Mouse (Mus musculus) right cerebral cortex, postnatal 10 days (tissue): ENCODE data around the gene Ccdc33.

Experiments
- DNase-seq, 2 experiments: peaks; one replicate each; pipeline ENCODE4 v3.0.0; 2021; ENCODE audit warnings: low spot score in 2 of 2

Ccdc33 gene

DNA sequence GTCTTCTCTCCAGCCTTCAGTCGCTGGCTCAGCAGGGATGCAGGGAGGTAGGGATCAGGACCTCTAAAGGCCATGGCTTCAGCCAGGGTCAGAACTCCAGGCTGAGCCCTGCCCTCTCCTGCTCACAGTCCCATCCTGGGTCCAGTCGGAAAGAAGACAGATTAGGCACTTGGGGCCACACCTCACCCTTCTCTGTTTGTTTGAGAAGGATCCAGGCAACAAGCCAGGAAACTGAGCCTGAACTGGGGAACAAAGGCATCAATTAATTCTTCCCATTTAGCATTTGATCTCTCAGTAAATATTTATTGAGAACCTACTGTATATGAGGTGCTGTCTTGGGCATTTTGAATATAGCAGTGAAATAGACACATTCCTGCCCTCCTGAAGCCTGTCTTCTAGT, at the start of gene Ccdc33:
Ccdc33 (minus strand) TSS at position 153 of the 400 bp plus-strand sequence.
- DNase-seq, result no peak

DNA sequence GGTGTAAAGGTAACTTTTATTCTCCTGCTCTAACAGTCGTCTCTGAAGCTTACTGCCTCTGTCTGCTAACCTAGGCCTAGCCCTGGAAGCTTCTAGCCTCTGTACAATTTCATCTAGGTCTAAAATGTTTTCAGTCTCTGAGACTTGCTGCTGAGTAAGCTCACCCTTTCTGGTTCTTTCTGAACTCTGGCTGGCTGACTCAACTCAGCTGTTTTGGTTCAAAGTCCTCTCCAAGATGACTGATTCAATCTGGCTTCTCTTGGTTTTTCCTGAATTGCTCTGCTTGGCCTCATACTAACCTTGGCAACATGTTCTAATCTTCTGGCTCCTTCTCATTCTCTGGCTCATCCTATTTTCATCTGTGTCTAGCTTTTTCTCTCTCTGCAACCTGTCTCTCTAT, 47.2 kb upstream of the Ccdc33 start:
- no peak for DNase-seq

DNA sequence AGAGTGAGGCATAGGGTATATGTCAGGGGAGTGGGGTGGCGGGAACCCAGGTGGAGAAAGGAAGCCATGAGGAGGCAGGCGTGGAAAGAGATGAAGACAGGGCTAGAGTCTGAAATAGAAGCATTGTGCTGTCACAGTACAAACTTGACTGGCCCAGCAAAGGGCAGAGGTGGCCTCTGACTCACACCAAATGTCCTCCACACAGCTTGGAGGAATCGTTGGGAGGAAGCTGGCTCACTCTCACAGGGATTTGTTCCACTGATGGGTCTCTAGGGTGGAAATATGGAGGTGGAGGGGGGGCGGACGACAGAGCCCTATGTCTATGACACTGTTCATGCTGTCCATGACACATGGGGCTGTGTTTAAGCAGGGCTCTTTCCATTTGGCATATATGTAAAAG, 44.5 kb upstream of the Ccdc33 start:
- DNase-seq, result no peak

DNA sequence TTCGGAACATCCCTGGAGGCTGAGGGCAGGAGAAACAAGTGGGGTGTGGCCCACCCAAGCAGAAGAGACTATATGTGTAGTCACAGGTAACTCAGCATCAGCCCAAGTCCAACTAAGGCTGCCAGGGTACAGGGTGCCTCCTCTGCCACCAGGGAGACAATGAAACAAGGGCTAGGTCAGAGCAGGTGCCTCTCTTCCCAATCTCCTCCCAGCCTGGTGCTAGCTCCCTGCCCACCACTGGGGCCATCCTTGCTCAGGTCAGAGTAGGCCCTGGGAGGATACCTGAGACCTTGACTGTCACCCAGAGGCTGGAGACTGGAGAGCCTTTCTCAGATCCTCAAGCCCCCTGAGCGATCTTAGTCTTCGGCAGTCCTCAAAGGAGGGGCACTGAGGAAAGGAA, 43.5 kb upstream of the Ccdc33 start:
- no peak for DNase-seq

DNA sequence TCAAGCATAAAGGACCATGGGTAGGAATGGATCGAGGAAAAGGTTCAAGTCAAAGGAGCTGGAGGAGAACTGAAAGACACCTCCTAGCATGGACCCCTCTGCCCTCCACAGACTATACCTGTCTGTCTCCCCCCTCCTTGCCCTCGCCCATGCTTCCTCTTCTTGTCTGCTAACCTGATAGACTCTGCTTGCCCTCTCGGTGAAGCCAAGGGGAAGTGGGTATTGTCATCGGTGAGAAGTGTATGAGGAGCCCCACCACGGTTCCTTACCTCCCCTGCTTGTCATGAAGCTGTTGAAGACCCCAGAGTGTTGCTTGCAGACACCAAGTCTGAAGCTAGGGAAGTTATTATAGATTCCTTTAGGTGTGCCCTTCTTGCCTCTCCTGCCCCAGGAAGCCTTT, 41.7 kb upstream of the Ccdc33 start:
- no peak for DNase-seq

DNA sequence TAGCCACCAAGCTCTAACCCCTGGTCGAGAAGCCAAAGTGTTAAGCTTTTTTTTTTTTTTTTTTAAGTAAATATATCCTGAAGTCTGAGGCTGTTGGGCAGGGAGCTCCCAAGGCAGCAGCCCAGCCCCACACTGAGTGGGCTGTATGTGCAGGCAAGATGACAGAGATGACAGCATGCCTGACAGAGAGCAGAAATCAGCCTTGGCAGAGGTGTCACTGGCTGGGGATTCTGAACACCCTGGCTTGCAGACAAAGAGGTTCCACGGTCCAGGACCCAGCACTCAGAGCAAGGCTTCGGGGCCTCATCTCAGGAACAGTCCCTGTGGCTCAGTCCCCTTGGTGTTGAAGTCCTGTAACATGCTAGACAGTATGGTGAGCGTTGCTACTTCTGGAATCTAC, 41.2 kb upstream of the Ccdc33 start:
- peak; percentile 45 to 58 for DNase-seq

DNA sequence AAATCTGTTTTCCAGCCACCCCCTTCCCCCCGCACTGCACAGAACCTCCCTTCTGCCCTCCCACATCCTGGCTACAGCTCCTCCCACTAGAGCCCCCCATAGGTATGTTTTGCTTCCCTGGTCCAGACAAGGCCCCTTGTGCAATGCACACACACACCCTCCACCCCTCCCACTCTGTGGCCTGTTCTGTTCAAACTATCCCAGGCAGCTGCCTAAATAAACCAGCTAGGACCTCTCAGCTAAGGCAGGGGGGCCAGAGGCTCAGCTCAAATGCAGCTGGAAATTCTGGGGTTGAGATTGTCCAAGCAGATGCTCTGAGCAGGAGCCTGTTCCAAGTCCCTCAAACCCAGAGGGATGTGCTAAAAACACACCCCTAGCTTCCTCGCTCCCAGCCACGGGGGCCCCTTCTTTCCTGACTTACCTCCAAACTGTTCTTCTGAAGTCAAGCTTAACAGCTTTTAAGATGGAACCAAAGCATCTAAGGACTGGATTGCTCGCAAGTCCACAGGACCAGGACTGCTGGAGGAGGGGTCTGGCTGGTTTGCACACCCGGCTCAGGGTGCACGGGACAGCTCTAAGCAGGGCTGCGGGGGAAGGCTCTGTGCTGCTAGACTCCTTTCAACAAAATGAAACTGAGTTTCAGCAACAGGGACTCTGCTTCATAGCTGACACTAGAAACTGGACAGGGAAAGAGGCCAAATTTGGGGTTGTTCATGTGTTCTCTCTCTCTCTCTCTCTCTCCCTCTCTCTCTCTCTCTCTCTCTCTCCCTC, 40.1 kb upstream of the Ccdc33 start:
- no peak for DNase-seq

DNA sequence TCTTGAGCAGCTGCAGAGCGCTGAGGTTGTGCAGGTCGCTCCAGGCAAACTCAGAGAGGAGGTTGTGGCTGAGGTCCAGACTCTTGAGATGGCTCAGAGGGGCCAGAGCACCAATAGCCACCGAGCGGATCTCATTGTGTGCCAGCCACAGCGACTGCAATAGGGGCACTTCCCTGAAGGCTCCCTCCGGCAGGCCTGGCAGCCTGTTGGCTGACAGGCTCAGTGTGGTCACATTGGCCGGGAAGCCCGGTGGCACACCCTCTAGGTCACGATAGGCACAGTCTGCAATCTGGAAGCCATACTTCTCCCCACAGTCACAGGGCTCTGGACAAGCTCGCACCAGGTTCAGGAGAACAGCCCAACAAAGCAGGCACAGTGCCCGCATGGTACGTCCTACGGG, 39.2 kb upstream of the Ccdc33 start:
- no peak for DNase-seq

DNA sequence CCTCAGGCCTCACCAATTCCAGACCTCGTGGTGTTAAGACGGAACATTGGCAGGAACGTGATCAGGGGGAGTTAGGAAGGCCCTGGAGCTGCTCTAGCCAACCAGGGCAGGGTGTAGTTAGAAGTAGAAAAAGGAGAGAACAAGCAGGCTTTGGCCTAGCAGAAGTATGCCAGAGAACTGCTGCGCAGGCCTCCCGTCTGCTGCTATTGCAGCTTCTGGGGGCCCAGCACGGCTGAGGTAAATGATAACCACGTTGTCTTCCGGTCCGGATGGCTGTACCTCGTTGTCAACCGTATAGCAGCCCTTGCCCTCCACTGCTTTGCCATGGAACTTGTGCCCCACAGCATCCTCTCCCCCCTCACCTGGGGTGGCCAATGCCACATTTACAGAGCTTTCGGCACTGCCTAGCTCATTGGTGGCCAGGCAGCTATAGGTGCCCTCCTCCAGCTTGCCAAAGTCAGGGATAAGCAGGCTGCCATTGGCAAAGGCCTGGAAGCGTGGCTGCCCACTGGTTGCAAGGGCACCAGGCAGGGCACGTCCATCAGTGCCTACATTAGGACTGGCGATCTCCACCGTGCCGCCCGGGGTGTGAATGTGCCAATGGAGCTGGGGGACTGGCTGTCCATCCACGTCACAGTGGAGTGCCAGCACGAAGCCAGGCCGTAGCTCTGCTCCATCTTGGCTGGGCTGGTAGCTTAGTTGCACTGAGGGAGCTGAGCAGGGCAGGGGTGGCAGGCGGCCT, 38.4 kb upstream of the Ccdc33 start:
- no peak for DNase-seq

DNA sequence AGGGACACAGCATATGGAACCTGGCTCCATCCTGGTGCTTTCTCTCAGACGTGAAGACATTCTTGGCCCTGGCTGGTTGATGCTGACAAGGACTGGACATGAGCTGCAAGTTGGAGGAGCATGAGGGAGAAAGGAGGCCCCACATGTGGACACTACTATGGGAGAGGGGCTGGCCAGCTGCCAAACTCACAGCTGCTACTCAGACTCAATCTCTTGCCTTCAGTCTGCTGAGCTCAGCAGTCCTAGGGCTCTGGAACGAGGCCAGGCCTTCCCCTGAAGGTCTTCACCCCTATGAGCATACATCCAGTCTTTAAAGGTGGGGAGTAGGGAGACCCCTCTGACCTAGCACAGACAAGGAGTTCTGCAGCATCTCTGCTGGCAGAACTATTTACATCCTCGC, 36.7 kb upstream of the Ccdc33 start:
- peak; percentile 66 to 74 for DNase-seq

DNA sequence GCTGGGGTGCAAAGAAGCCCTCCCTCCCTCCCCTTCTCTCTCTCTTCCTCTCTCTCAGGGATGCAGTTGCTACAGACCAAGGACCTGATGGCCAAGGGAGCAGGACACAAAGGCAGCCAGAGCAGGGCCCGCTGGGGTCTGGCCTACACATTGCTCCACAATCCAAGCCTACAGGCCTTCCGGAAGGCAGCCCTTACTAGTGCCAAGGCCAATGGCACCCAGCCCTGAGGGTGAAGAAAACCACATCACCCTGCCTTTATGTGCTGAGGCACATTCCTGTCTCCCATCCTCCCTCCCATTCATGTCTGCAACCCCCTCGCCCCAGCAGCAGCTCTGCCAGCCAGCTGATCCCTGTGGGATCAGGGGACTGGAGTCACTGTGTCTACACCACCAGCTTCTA, 34.5 kb upstream of the Ccdc33 start:
- DNase-seq, result no peak

DNA sequence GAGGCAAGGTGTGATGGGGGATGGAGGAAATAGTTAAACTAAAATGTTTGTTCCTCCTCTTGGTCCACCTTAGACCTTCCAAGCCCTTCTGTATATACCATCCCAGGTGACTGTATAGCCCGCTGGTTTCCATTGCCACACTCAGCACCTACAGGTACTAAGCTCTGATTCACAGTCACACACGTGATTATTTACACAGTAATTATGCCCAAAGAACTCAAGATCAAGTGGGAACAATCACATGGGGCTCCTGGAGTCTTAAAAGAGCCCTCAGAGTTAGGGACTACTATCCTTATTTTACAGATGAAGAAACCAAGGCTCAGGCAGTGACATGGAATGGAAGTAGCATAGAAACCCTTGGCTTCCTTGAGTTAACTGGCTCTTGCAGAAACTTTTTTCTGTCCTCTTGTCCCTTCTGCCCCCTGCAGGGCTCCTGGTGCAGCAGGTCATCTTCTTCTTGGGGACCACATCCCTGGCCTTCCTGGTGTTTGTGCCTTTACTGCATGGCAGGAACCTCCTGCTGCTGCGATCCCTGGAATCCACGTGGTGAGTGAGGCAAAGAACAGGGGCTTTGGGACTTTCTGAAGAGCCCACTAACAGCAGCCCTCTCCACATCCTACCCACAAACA, 32.2 kb upstream of the Ccdc33 start:
- no peak for DNase-seq

DNA sequence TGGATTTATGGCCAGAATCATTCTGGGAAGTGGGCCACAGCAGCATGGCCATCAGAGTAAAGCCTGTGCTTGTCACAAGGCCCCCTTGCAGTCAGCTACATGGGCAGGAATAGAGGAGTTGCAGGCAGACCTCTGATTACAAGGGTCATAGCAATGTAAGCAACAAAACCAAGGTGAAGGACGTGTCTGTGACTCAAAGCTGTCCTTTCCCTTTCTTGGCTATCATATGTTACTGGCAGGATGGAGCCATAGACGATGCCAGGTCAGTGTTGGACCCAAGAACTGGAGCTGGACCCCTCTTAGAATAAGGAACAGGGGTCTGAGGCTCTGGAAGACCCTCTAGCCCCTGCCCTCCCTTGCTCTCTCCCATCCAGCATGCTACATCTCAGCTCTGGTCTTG, 30.2 kb upstream of the Ccdc33 start:
- no peak for DNase-seq

DNA sequence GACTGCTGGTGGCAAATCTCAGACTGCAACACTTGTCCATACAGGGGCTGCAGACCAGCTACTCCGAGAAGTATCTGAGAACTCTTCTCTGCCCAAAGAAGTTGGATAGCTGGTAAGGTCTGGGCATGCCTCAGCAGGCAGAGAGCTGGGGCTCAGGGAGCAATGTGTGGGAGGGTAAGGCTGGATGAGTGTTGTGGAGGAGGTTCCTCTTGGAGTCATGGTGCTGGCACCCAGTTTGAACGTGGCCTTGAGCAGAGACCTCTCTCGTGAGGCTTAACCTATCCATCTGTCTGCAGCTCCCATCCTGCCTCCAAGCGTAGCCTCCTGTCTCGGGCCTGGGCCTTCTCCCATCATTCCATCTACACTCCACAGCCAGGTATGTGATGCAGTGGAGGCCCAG, 26.8 kb upstream of the Ccdc33 start:
- DNase-seq, result no peak

DNA sequence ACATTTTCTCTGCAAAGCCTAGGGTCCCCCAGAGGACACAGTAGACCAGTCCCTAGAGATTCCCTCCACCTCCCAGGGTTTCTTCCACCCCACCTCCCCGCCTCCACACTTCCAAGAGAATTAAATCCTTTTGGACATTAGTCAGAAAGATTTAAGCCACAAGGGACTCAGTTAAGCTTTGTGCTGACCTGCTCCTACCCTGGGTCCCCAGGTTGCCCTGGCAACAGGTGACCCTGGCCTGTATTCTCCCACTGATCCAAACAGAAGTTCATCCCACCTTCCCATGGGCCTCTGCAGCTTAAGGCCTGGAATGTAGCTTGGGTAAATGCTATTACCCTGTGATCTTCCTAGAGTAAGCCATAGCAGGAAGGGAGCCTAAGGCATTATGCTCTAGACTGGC, 26.0 kb upstream of the Ccdc33 start:
- DNase-seq, result no peak

DNA sequence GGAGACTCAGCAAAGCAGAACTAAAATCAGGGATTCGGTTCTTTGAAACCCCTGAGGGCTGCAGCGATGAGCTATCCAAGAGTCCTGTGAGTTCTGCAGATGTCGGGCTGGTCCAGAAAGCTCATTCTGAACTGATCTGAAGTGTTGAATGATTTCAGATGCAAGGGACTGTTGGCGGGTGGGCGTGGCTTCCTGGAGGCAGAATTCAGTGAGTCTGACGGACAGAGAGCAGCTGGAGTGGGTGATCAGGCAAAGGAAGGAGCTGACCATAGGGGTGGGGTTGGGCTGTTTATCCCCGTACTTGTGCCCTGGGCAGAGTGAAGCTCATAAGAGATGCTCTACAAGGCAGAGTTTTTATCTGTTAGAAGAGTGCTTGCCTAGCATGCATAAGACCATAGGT, 24.8 kb upstream of the Ccdc33 start:
- no peak for DNase-seq

DNA sequence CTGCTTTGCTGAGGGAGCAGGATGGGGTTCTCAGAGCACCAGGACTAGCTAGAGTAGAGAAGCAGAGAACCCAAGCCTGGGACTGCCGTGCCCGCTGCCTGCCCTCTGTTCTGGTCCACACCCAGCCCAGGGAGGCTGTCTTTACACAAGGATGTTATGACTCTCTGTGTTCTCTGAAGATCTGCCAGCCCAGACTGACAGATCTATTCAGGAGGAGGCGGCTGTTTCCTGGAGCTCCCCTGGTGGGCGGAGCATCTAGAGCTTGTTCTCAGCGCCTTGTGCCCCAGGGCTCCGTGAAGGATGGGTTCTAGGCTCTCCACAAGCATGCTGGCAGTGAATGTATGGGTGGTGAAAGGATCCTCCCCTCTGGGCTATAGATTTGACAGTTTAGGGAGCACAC, 21.3 kb upstream of the Ccdc33 start:
- peak in 1 of 2 experiments; percentile 61 for DNase-seq

DNA sequence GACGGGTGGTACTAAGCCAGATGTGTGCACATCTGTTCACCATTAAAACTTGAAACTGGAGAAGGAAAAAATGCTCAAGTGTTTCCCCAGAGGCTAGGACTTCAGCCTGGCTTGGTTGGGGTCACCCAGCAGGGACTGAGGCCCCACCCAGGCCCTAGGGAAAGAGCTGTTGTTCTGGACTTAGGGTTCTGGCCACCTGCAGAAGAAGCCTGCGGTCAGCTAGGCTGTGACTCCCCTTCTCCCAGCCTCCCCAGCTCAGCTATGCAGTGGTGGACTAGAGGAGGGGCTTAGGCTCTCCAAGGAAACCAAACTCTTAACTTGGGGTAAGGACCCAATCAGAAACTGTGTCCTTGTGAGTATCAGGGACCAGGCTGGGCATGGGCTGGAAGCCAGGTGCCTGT, 17.3 kb upstream of the Ccdc33 start:
- DNase-seq, result no peak

DNA sequence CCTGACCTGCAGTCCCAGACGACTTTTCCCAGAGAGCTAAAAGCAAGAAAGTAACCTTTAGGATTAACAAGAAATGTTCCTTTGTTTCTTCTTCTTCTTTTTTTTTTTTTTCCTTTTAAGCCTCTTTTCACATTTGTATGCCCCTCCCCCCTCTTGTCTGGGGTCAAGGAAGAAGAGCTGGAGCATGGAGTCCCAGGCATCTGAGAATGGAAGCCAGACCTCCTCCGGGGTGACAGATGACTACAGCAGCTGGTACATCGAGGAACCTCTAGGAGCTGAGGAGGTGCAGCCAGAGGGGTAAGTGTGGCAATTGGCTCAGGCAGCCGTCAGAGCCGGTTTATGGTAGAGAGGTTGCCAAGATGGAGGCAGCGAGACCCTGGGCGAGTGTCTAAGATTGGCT, 16.3 kb upstream of the Ccdc33 start:
- DNase-seq, result no peak

DNA sequence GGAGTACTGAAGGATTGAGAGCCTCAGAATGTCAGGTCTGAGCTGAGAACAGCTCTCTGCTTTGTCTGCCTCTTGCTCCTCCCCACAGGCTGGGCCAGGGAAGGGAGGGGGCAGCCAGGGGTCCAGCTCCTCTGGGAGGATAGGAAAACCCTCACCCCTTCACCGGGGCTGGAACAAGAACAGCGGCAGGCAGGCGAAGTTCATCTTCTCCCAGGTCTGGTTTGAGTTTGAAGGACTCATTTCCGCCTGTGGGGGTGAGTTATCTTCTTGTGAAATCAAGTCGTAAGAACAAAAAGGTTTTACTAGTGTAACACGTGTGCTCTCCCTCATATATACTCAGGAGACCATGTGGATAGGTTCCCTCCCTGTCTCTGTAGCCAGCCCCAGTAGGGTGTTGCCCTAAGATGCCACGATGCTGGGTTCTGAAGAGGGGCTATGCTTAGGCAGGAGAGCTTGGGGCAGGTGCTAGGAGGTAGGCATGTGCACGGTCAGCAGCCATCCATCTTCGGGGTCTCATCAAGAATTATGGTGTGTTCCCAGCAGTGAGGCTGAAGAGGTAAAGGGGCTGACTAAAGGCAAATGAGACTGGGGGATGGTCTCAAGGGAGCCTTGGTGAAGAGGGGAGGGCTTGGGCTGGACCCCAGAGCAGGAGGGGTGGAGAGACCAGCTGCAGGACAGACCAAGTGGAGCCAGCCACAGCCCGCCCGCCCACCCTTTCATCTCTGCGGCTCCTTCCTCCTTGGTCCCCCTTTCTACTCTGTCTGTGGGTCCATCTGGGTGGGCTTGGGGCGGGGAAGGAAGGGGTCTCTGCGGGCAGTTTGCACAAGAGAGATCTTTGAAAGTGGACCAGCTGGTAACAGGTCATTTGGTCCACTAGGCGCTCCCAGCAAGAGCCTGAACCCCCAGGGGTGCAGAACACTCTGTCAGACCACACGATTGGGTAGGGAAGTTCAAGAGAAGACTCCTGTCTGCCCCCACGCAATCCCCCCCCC, 15.6 kb upstream of the Ccdc33 start:
- no peak for DNase-seq

DNA sequence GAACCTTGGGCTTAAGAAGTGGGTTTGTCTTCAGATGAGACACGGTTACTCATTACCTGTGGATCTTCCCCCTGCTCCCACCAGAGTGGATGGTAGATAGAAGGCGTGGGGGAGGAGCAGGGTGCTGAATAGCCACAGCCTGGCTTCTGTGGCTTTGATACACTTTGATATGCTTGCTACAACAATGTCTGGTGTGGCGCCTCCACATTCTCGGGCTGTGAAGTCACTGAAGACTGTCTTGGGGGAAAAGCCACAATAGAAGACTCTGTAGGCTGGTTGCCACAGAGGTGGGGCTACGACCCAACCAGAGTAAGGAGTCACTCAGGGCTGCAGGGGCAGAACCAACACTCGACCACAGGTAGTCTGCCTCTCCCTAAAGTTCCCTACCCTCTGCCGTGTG, 13.1 kb upstream of the Ccdc33 start:
- no peak for DNase-seq

DNA sequence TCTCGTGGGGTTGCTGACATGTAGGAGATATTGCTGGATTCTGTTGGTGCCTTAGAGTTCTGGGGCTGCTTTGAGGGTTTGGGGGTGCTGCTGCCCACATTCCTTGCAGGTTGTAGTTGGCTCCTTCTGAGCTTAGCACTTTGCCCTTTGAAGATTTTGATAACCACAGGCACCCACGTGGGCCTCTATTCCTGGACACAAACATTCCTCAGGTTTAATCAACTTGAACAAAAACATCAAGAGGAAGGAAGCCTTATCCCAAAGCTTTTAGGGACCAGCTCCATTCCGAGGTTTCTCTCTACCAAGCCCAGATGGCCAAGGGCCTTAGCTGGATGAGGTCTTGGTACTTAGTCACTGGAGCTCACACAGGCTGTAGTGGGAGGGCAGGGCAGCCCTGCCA, 12.3 kb upstream of the Ccdc33 start:
- no peak for DNase-seq
